Mouse (Mus musculus) E14TG2a.4 (cell line): ENCODE results near the gene Shroom3.

Experiments used
- CTCF ChIP-seq: conservative IDR thresholded peaks from 2 replicates; pipeline ENCODE4 v1.5.1; 2014; ENCODE audit warnings: low read length
- POU5F1 ChIP-seq: IDR thresholded peaks from 2 replicates; pipeline ENCODE4 v1.6.1; 2014; ENCODE audit warnings: low read length, borderline replicate concordance

DNA sequence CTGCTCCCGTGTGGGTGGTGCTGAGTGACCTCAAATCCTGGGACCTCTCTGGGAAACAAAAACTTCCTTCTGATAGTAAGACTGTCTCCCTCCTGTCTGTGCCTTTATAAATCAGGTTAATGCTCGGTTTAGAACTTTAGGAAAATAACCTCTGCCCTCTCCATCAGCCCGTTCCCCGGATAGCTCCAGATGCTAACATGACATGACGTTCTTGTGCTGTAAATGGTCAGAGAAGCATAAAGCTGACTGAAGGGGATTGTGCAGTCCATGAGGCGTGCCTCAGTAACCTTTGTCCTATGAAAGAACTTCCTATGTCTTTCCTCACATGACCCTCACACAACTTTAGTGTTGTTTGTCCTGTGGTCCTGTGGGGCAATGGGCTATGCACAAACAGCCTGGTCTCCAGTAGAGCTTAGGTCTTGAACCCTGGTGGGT lies 84.6 kb downstream of the Shroom3 start:
- TF ChIP-seq CTCF (no peak), POU5F1 (no peak)
